Mouse (Mus musculus): ENCODE data around the gene Marveld2. TPM values are rescaled to one million over a fixed set of nuclear protein-coding genes. Genes with fewer than 3 reads are reported as not detected.

The Marveld2 gene
- total RNA-seq, 4 experiments from 2014 or later, result 0.61 to 1.4 (median 0.83) TPM

Other genes starting within 250 kb of the Marveld2 start
- under 1 TPM in 3 of 4 experiments, not detected in 1; 0.06 to 0.08 (median 0.07) TPM for gene Naip1, start 164.1 kb downstream of the Marveld2 start, total RNA-seq (2022)
- 10 to 100 TPM; 31.7 to 42.7 (median 35.5) TPM for gene Gtf2h2, start 124.4 kb downstream of the Marveld2 start, total RNA-seq (2022)
- gene Ocln, start 64.3 kb downstream of the Marveld2 start, total RNA-seq (2022), result 10 to 100 TPM in 2 of 4 experiments, 1 to 10 TPM in 2; 6.6 to 28.6 (median 16.7) TPM
- 10 to 100 TPM; 63.5 to 73.0 (median 71.1) TPM for gene Ak6, start 34.0 kb upstream of the Marveld2 start, total RNA-seq (2022)
- 10 to 100 TPM; 20.8 to 24.1 (median 22.3) TPM for gene Rad17, start 34.1 kb upstream of the Marveld2 start, total RNA-seq (2022)
- gene Taf9, start 34.6 kb upstream of the Marveld2 start, total RNA-seq (2022), result 10 to 100 TPM in 2 of 4 experiments, 1 to 10 TPM in 2; 8.3 to 15.0 (median 10.0) TPM
- 1 to 10 TPM in 2 of 4 experiments, under 1 TPM in 2; 0.67 to 1.6 (median 0.98) TPM for gene Ccdc125, start 52.7 kb upstream of the Marveld2 start, total RNA-seq (2022)
- gene Cdk7, start 114.0 kb upstream of the Marveld2 start, total RNA-seq (2022), result 10 to 100 TPM; 45.1 to 57.7 (median 45.5) TPM
- gene Mrps36, start 127.7 kb upstream of the Marveld2 start, total RNA-seq (2022), result 100 to 1,000 TPM in 1 of 4 experiments, 10 to 100 TPM in 3; 62.7 to 106 (median 84.0) TPM
- under 1 TPM in 3 of 4 experiments, not detected in 1; 0.38 to 0.66 (median 0.55) TPM for gene Cenph, start 158.9 kb upstream of the Marveld2 start, total RNA-seq (2022)
- gene Ccnb1, start 169.6 kb upstream of the Marveld2 start, total RNA-seq (2022), result 1 to 10 TPM in 3 of 4 experiments, under 1 TPM in 1; 0.97 to 3.7 (median 2.3) TPM
- gene Slc30a5, start 216.5 kb upstream of the Marveld2 start, total RNA-seq (2022), result 10 to 100 TPM; 42.6 to 47.9 (median 44.9) TPM